Mouse (Mus musculus): ENCODE measurements around the gene Smg8. TPM values are rescaled to one million over a fixed set of nuclear protein-coding genes. Genes with fewer than 3 reads are reported as not detected.

Gene Smg8
- polyA plus RNA-seq, 1 experiment from 2014 or later: 20.1 TPM

MicroRNAs encoded within 50 kb of the gene (microRNA counts, 519-probe panel; counts per million panel counts)
- microRNA mmu-miR-301a: 4,540 counts per million, percentile 89 among the panel's probes with 10 or more counts

Small RNA genes lying within 50 kb of the gene (microRNA-seq; reads per million reads assigned to microRNA genes)
- 1,625 reads per million, percentile 77 among the genes with 10 or more reads in this experiment for gene Mir301

Other genes with a start within 250 kb of the Smg8 start
- gene Ypel2, start 93.1 kb downstream of the Smg8 start, polyA plus RNA-seq (2014; fragmentation: Nextera tagmentation; extraction: Ambion mirVana): 6.6 and 7.5 TPM in 2 replicates
- 25.0 and 25.9 TPM in 2 replicates for gene Gdpd1, start 12.7 kb downstream of the Smg8 start, polyA plus RNA-seq (2014; fragmentation: Nextera tagmentation; extraction: Ambion mirVana)
- 13.8 and 15.1 TPM in 2 replicates for gene Prr11, start 21.9 kb upstream of the Smg8 start, polyA plus RNA-seq (2014; fragmentation: Nextera tagmentation; extraction: Ambion mirVana)
- 55.6 and 66.5 TPM in 2 replicates for gene Ska2, start 22.5 kb upstream of the Smg8 start, polyA plus RNA-seq (2014; fragmentation: Nextera tagmentation; extraction: Ambion mirVana)
- gene Trim37, start 40.3 kb upstream of the Smg8 start, polyA plus RNA-seq (2014; fragmentation: Nextera tagmentation; extraction: Ambion mirVana): 28.8 and 31.7 TPM in 2 replicates

Measured in stomach, embryonic 14.5 days (tissue).